In genomic region chr14:21820880-21821505, GRCm38 (mm10) we compare ENCODE assay signal across 15 mouse cellular contexts. TPM values are rescaled to one million over a fixed set of nuclear protein-coding genes. Genes with fewer than 3 reads are reported as not detected.
DNase-seq lines count a peak whose midpoint lies in the region; ATAC-seq and TF ChIP-seq lines count a peak whose summit lies in the region.
"Had no signal": no experiment of that assay in that cellular context is flagged by ENCODE, and none has a peak within 500 bp of the region (broad histone marks: within the 10 kb centered on the region; RNA-seq: fewer than 3 reads in every experiment).

No protein-coding gene starts in this region.

- TF ChIP-seq EP300 in liver, embryonic 14.5 days (IDR thresholded peaks at IDR 0.05; ENCODE audit: low read depth) = no peak

- DNase-seq in adrenal gland, adult (ENCODE audit: inconsistent age in 2 of 2, low spot score in 1 of 2) = peak; percentile 37 to 56
- DNase-seq in adrenal gland, postnatal 10 days = no peak
- no peak for DNase-seq in kidney, postnatal 0 days (ENCODE audit: low spot score)
- DNase-seq in kidney, adult 9 months = no peak
- no peak for DNase-seq in Patski (ENCODE audit: low read depth, low spot score)
- no peak for DNase-seq in liver, embryonic 14.5 days (ENCODE audit: low read depth in 3 of 3, low spot score in 3 of 3)
- no peak for DNase-seq in frontal cortex, postnatal 14 days (ENCODE audit: low spot score in 2 of 2)
- DNase-seq: cerebellum, adult 2 months; gastrocnemius, postnatal 36 days; heart, postnatal 36 days; kidney, postnatal 25 days had no signal

- peak; percentile 29; the same call in 1 of the 2 replicates for TF ChIP-seq CTCF in kidney, postnatal 0 days (IDR thresholded peaks at IDR 0.05; ENCODE audit: low read depth)
- TF ChIP-seq CTCF in Patski (IDR thresholded peaks at IDR 0.05) = no peak
- TF ChIP-seq CTCF in liver, embryonic 14.5 days (IDR thresholded peaks at IDR 0.05; ENCODE audit: low read depth) = peak; percentile 64

- H3K9ac ChIP-seq in kidney, postnatal 0 days (ENCODE audit: low read depth, low read length) = no peak overlapping the region
- H3K9ac ChIP-seq in liver, embryonic 14.5 days (replicated peaks) = no peak overlapping the region
- H3K9ac ChIP-seq: limb, embryonic 12.5 days; neural tube, embryonic 13.5 days had no signal

- H3K27ac ChIP-seq in kidney, postnatal 0 days = no peak overlapping the region
- no peak overlapping the region for H3K27ac ChIP-seq in liver, embryonic 14.5 days
- H3K27ac ChIP-seq: limb, embryonic 12.5 days; neural tube, embryonic 13.5 days had no signal

- H3K36me3 ChIP-seq in kidney, postnatal 0 days (ENCODE audit: insufficient read depth, low read length) = no peaks in the 10 kb centered on the region
- H3K36me3 ChIP-seq in liver, embryonic 14.5 days (replicated peaks; ENCODE audit: control insufficient read depth, insufficient read depth, low read depth) = no peaks in the 10 kb centered on the region
- H3K36me3 ChIP-seq: limb, embryonic 12.5 days; neural tube, embryonic 13.5 days had no signal

- CTCF ChIA-PET in Patski (lab: Charles Lee) = interaction anchor here (0.9 to 2.7 kb wide), 4 partner anchors 8 to 28 kb away, joined by 3 to 10 read pairs (median 4); partner anchors contain the start of gene Comtd1

- WGBS in kidney, postnatal 0 days = 93% methylated on average over 4 of the region's 4 CpGs
- 82% methylated on average over 4 of the region's 4 CpGs for WGBS in liver, embryonic 14.5 days (ENCODE audit: insufficient replicate concordance)

- no peaks in the 10 kb centered on the region for H3K9me3 ChIP-seq in kidney, postnatal 0 days (replicated peaks; ENCODE audit: low read length)
- no peaks in the 10 kb centered on the region for H3K9me3 ChIP-seq in liver, embryonic 14.5 days (ENCODE audit: control insufficient read depth, low read length)
- H3K9me3 ChIP-seq: limb, embryonic 12.5 days; neural tube, embryonic 13.5 days had no signal

- peaks cover 14% of the 10 kb centered on the region; the same call in 1 of the 2 replicates for H3K4me1 ChIP-seq in kidney, postnatal 0 days (replicated peaks; ENCODE audit: insufficient read depth, low read length)
- H3K4me1 ChIP-seq in liver, embryonic 14.5 days (replicated peaks; ENCODE audit: control insufficient read depth in 2 of 2, insufficient read depth in 2 of 2, low read length in 1 of 2) = peaks cover 19 to 31% of the 10 kb centered on the region in 2 experiments

- H3K4me2 ChIP-seq in kidney, postnatal 0 days (ENCODE audit: low read length) = no peak overlapping the region
- no peak overlapping the region for H3K4me2 ChIP-seq in liver, embryonic 14.5 days (ENCODE audit: low read depth)
- H3K4me2 ChIP-seq: limb, embryonic 12.5 days; neural tube, embryonic 13.5 days had no signal

- no peak overlapping the region for H3K4me3 ChIP-seq in kidney, postnatal 0 days (replicated peaks; ENCODE audit: low read depth, low read length)
- no peak overlapping the region for H3K4me3 ChIP-seq in liver, embryonic 14.5 days (ENCODE audit: insufficient read depth in 1 of 2, low read depth in 2 of 2, low read length in 2 of 2)
- H3K4me3 ChIP-seq: erythroblast, embryonic 14.5 days; limb, embryonic 12.5 days; neural tube, embryonic 13.5 days had no signal

- ATAC-seq in kidney, postnatal 0 days (replicated peaks; ENCODE audit: low FRiP score, low read depth) = no peak
- peak; percentile 62 for ATAC-seq in Patski
- ATAC-seq in liver, embryonic 14.5 days (ENCODE audit: insufficient read depth) = no peak
- no peak for ATAC-seq in inflammation-experienced regulatory T-cells, adult 6 months

- H3K27me3 ChIP-seq in kidney, postnatal 0 days (ENCODE audit: insufficient read depth, low read length) = no peaks in the 10 kb centered on the region
- H3K27me3 ChIP-seq in Patski = no peaks in the 10 kb centered on the region
- no peaks in the 10 kb centered on the region for H3K27me3 ChIP-seq in liver, embryonic 14.5 days (ENCODE audit: control insufficient read depth, insufficient read depth, low read length)
- H3K27me3 ChIP-seq: neural tube, embryonic 13.5 days had no signal

- POLR2A ChIA-PET in Patski (lab: Charles Lee) = interaction anchor here (0.7 kb wide), 1 partner anchor 14 kb away, joined by 3 read pairs; no protein-coding TSS in a partner anchor

- in situ Hi-C loops in Patski (cut with MboI; ENCODE audit: low pct_unique_long_range_greater_than_20kb) = no loop called here

RNA-seq across cellular contexts. Expression of gene Vdac2, which starts 4.0 kb away (rescaled TPM):
- total RNA-seq in adrenal gland, postnatal 10 days (2021) = 100 to 1,000 TPM; 276 to 322 TPM
- 355 and 383 TPM in 2 replicates for polyA plus RNA-seq in kidney, postnatal 0 days (2015; fragmentation: Nextera tagmentation; extraction: Ambion mirVana)
- polyA plus RNA-seq in Patski (2021) = 530 TPM
- 54.2 and 80.9 TPM in 2 replicates for polyA plus RNA-seq in liver, embryonic 14.5 days (2012; rRNA removed)
- polyA plus RNA-seq in liver, embryonic 14.5 days (2014; fragmentation: Nextera tagmentation; extraction: Ambion mirVana) = 126 and 134 TPM in 2 replicates
- 100 to 1,000 TPM; 242 to 259 (median 244) TPM for polyA plus RNA-seq in inflammation-experienced regulatory T-cells, adult 6 months (2017; shearing (Covaris generic))

RNA-seq across cellular contexts. Expression of gene Comtd1, which starts 27.8 kb away (rescaled TPM):
- total RNA-seq in adrenal gland, postnatal 10 days (2021) = 10 to 100 TPM; 39.1 to 45.7 TPM
- 36.7 and 43.6 TPM in 2 replicates for polyA plus RNA-seq in kidney, postnatal 0 days (2015; fragmentation: Nextera tagmentation; extraction: Ambion mirVana)
- 87.0 TPM for polyA plus RNA-seq in Patski (2021)
- 12.0 and 14.3 TPM in 2 replicates for polyA plus RNA-seq in liver, embryonic 14.5 days (2012; rRNA removed)
- polyA plus RNA-seq in liver, embryonic 14.5 days (2014; fragmentation: Nextera tagmentation; extraction: Ambion mirVana) = 24.4 and 25.8 TPM in 2 replicates
- polyA plus RNA-seq in inflammation-experienced regulatory T-cells, adult 6 months (2017; shearing (Covaris generic)) = 10 to 100 TPM; 15.0 to 21.0 (median 18.2) TPM

Comparison
In these comparisons a context has a peak if more than half of its experiments do, and no peak if none do; other contexts are left out.
1. DNase-seq: peak in adrenal gland, adult (2 of 2); none in adrenal gland, postnatal 10 days (single experiment), kidney, postnatal 0 days (single experiment), kidney, adult 9 months (single experiment), Patski (single experiment), liver, embryonic 14.5 days (0 of 3) and frontal cortex, postnatal 14 days (0 of 2).